Mouse (Mus musculus) retina, adult 2 months (tissue): ENCODE data around the gene Trex1.

Experiments used
- DNase-seq: peaks from one replicate; pipeline ENCODE4 v3.0.0-alpha.2; 2012; ENCODE audit warnings: low read depth, low spot score

Trex1 gene

DNA sequence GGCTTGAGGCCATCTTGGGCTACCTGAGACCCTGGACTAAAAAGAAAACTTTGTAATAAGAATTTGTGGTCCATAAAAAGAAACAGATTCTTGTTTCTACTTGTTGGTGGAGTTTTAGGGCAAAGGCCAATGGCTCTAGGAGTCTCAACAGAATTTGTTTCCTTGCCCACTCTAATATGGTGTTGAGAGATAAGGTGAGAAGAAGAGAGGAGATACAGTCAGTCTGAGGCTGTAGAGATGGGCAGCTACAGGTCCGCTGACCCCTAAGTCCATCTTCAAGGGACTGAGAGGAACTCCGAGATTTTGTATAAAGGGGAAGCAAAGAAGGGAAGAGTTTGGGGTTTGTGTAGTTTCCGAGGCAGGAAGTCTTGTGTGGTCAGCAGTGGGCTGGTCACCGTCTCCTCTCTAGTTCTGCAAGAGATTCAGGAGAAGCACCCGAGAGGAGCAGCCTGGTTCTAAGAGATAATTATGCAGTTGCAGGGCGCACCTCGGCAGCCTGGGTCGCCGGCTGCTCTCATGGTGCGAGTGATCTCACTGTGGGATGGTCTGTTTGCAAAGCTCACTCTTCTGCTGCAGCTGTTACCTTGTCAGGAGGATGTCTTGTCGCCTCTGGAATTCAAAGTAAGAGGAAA is 42.4 kb downstream of the Trex1 start:
- DNase-seq: no peak

DNA sequence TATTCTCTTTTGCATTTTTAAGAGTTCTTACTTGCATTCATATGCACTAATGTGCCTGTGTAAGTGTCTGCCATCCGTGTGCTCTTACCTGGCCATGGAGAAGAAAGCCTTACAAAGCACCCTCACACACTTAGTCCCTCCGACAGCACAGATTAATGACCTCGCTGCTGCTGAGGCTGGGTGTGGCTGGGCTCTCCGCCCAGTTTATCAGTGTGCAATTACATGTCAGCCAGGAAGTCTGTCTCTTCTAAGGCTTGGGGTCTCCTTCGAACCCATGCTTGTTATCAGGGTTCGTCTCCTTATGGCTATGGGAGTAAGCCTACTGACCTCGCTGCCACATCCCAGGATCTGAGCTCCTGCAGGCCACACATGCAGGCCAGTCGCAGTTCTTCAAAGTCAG is 44.1 kb downstream of the Trex1 start:
- no peak for DNase-seq

DNA sequence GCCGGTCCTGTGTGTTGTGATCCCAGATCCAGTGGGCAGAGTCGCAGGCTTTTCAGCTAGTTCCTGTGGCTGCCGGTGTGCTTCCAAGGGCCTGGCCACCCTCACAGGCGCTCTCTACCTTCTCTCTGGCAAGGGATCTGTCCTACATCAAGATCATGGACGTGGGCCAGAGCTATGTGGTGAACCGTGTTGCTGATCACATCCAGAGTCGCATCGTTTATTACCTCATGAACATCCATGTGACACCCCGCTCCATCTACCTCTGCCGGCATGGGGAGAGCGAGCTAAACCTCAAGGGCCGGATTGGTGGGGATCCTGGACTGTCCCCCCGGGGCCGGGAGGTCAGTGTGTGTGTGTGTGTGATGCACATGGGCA is 49.2 kb downstream of the Trex1 start:
- no peak for DNase-seq

DNA sequence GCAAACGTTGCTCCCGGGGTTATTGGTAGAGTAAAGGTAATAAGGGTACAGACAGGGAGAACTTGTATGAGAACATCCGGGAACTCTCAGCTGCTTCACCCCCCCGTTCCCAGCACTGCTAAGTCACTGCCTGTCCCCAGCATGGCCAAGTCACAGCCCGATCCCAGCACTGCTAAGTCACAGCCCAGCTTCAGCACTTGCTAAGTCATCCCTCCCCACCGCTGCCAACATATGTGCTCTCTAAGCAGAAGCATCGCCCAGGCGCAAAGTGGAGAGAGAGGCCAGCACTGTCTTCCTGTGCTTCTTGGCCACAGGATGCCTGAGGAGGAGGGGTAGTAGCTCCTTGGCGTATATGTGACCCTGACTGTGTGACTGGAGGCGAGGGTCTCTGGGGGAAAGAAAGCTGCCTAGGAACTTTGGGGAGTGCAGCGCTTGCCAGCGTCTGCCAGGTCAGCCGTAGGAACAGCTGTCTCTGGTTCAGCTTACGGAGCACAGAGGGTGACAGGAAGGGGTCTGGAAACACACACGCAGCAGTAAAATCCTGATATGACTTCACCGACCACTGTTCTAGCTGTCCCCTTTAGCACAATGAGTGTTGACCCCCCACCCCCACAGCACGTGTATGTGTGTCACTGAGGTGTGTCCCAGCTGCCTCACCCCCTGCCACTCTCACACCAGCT is 49.8 kb downstream of the Trex1 start:
- DNase-seq: no peak

DNA sequence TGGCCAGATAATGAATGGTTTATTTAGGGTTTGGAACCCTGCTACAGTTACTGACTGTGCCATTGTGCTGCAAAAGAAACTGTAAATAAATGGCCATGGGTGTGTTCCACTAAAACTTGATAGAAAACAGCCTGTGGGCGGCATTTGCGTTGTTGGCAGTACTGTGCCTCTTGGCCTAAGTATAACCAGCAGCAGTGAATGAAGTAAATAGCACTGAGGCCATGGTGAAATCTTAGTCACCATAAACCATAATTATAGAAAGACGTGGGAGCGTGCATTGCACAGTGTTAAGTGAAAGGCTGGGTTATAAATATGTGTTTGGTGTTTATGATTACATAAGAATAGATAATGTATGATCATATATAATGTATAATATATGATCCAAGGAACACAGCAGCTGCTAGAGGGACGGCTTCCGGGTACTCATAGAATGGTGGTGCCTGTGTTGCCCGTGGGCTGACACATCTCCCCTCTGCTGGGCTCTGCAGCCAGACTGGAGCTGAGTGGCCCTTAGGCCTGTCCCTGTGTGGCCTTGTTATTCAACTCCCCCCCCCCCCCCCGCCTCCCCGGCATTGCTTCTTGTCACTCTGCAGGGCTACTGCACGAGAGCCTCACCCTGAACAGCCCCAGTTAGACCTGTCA is 50.4 kb downstream of the Trex1 start:
- no peak for DNase-seq

DNA sequence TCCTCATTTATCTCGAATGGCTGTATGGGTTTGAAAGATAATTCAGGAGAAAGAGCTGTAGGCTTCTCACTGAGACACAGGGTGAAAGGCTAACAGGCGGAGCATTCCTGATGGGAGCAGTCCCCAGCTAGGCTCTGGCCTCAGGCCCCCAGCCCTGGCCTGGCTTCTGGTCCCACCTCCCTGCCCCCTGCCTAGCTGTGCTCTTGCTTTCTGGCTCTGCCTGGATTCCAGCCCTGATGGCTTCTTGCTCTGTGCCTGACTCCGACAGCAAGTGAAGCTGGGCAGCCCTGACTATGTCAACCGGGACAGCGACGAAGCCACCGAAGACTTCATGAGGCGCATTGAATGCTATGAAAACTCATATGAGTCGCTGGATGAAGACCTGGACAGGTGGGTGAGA is 51.5 kb downstream of the Trex1 start:
- no peak for DNase-seq
